Mouse (Mus musculus) right cerebral cortex, adult 18-20 months (tissue): Measurements from ENCODE around the gene Gm30191.
A peak's percentile ranks its signal among the peaks of the same experiment; 100 is the strongest.
"Not testable (repeated sequence)": the region's sequence is repeated elsewhere in the genome, so short reads cannot be mapped to it uniquely, and the experiment has no call there.

Source experiments
- DNase-seq: peaks from one replicate; pipeline ENCODE4 v3.0.0; 2022; ENCODE audit warnings: mixed read lengths

Gene Gm30191

GRCm38 (mm10) chr4:134252131-134252910 is 5.6 kb downstream of the Gm30191 start:
- DNase-seq = no peak

- no peak for DNase-seq
Observed at GRCm38 (mm10) chr4:134252911-134253721, 6.4 kb downstream of the Gm30191 start.

- DNase-seq = no peak
Observed at GRCm38 (mm10) chr4:134253722-134254324, 7.1 kb downstream of the Gm30191 start, which contains the start of gene Grrp1. TSS of gene Grrp1 (minus strand) at chr4:134254106.

- no peak for DNase-seq
Observed at GRCm38 (mm10) chr4:134254835-134255234, 8.1 kb downstream of the Gm30191 start.

- DNase-seq = no peak
Observed at GRCm38 (mm10) chr4:134255854-134256253, 9.1 kb downstream of the Gm30191 start.

- no peak for DNase-seq
Observed at GRCm38 (mm10) chr4:134256407-134257197, 9.9 kb downstream of the Gm30191 start.

GRCm38 (mm10) chr4:134257198-134258009 is 10.7 kb downstream of the Gm30191 start:
- DNase-seq = no peak

- DNase-seq = no peak
Observed at GRCm38 (mm10) chr4:134258354-134258753, 11.6 kb downstream of the Gm30191 start.

GRCm38 (mm10) chr4:134263191-134263590 is 16.5 kb downstream of the Gm30191 start:
- DNase-seq = peak; percentile 38

- no peak for DNase-seq
Observed at GRCm38 (mm10) chr4:134265860-134266585, 19.3 kb downstream of the Gm30191 start.

- DNase-seq = no peak
Observed at GRCm38 (mm10) chr4:134268102-134268655, 21.4 kb downstream of the Gm30191 start.

GRCm38 (mm10) chr4:134269622-134270021 is 22.9 kb downstream of the Gm30191 start:
- DNase-seq = not testable (repeated sequence)

GRCm38 (mm10) chr4:134271979-134272378 is 25.2 kb downstream of the Gm30191 start:
- no peak for DNase-seq

- no peak for DNase-seq
Observed at GRCm38 (mm10) chr4:134272731-134273416, 26.1 kb downstream of the Gm30191 start.

GRCm38 (mm10) chr4:134273417-134274345 is 26.9 kb downstream of the Gm30191 start:
- no peak for DNase-seq

GRCm38 (mm10) chr4:134284942-134285341 is 38.2 kb downstream of the Gm30191 start:
- DNase-seq = no peak

GRCm38 (mm10) chr4:134286226-134287167 is 39.8 kb downstream of the Gm30191 start:
- peak; percentile 23 for DNase-seq

GRCm38 (mm10) chr4:134287168-134287564 is 40.4 kb downstream of the Gm30191 start:
- DNase-seq = peak; percentile 96
